Mouse (Mus musculus) natural killer cell, adult 2 months (primary cell): ENCODE results near the gene Llcfc1.

Experiments
- DNase-seq, 2 experiments: peaks; one replicate each; pipeline ENCODE4 v3.0.0; 2022; ENCODE audit warnings: low spot score in 2 of 2

Llcfc1 gene

GRCm38 (mm10) chr6:41684131-41684530 is at the start of gene Llcfc1:
TSS of gene Llcfc1 (plus strand) at chr6:41684431.
- no peak for DNase-seq

GRCm38 (mm10) chr6:41635211-41635610 is 49.0 kb upstream of the Llcfc1 start:
- no peak for DNase-seq

GRCm38 (mm10) chr6:41636178-41636577 is 48.1 kb upstream of the Llcfc1 start, which contains the start of gene Trpv6:
TSS of gene Trpv6 (minus strand) at chr6:41636405.
- no peak for DNase-seq

- DNase-seq, result no peak
These were observed 46.8 kb upstream of the Llcfc1 start for GRCm38 (mm10) chr6:41637393-41637792.

GRCm38 (mm10) chr6:41637927-41638506 is 46.2 kb upstream of the Llcfc1 start:
- DNase-seq, result no peak

GRCm38 (mm10) chr6:41640449-41640848 is 43.8 kb upstream of the Llcfc1 start:
- no peak for DNase-seq

- DNase-seq, result no peak
These were observed 42.9 kb upstream of the Llcfc1 start for GRCm38 (mm10) chr6:41641173-41641866.

GRCm38 (mm10) chr6:41642765-41643164 is 41.5 kb upstream of the Llcfc1 start:
- no peak for DNase-seq

GRCm38 (mm10) chr6:41643227-41643626 is 41.0 kb upstream of the Llcfc1 start:
- no peak for DNase-seq

- DNase-seq, result no peak
These were observed 38.0 kb upstream of the Llcfc1 start for GRCm38 (mm10) chr6:41646220-41646619.

- no peak for DNase-seq
These were observed 37.6 kb upstream of the Llcfc1 start for GRCm38 (mm10) chr6:41646672-41647071.

GRCm38 (mm10) chr6:41653173-41653572 is 31.1 kb upstream of the Llcfc1 start:
- no peak for DNase-seq

- no peak for DNase-seq
These were observed 29.6 kb upstream of the Llcfc1 start for GRCm38 (mm10) chr6:41654648-41655047.

- no peak for DNase-seq
These were observed 25.7 kb upstream of the Llcfc1 start for GRCm38 (mm10) chr6:41658487-41658886.

GRCm38 (mm10) chr6:41662320-41662719 is 21.9 kb upstream of the Llcfc1 start:
- DNase-seq, result no peak

GRCm38 (mm10) chr6:41676530-41676929 is 7.7 kb upstream of the Llcfc1 start:
- no peak for DNase-seq

GRCm38 (mm10) chr6:41680669-41681068 is 3.6 kb upstream of the Llcfc1 start, which contains the start of gene Trpv5:
TSS of gene Trpv5 (minus strand) at chr6:41680769.
- no peak for DNase-seq

- no peak for DNase-seq
These were observed 2.6 kb upstream of the Llcfc1 start for GRCm38 (mm10) chr6:41681656-41682055.

GRCm38 (mm10) chr6:41684911-41685310 is 680 bp downstream of the Llcfc1 start:
- DNase-seq, result no peak

- DNase-seq, result no peak
These were observed 1.4 kb downstream of the Llcfc1 start for GRCm38 (mm10) chr6:41685596-41685995.

- DNase-seq, result no peak
These were observed 8.0 kb downstream of the Llcfc1 start for GRCm38 (mm10) chr6:41692200-41692599.

- no peak for DNase-seq
These were observed 10.2 kb downstream of the Llcfc1 start for GRCm38 (mm10) chr6:41694407-41694806.

- DNase-seq, result no peak
These were observed 17.0 kb downstream of the Llcfc1 start for GRCm38 (mm10) chr6:41701245-41701644.
